Mouse (Mus musculus) hindbrain, embryonic 15.5 days (tissue): ENCODE measurements at regions not wholly inside any gene's neighbourhood (a gene's known extent, or its start where the extent isn't known, plus 50 kb on each side); places are given as distances from the start of the nearest gene placed in this dataset.

ENCODE experiments used
- ATAC-seq: fragments of 200-750 bp; cut with Nextera tagmentation; 2 replicates; pipeline ENCODE4 v1.8.0; 2017; ENCODE audit warnings: low read depth, moderate number of reproducible peaks, moderate TSS enrichment; ENCODE audit not compliant: low FRiP score
- H3K27ac ChIP-seq: fragments of 300-500 bp; sonication (generic); replicated peaks from 2 replicates; pipeline ENCODE4 v1.5.1; 2015; ENCODE audit warnings: mild to moderate bottlenecking, inconsistent platforms
- H3K27me3 ChIP-seq: fragments of 300-500 bp; sonication (generic); 2 replicates; pipeline ENCODE4 v1.6.1; 2015; ENCODE audit warnings: control low read depth, inconsistent platforms
- H3K36me3 ChIP-seq: fragments of 300-500 bp; sonication (generic); 2 replicates; pipeline ENCODE4 v1.6.1; 2015; ENCODE audit warnings: control low read depth, inconsistent platforms
- H3K4me1 ChIP-seq: fragments of 300-500 bp; sonication (generic); replicated peaks from 2 replicates; pipeline ENCODE4 v1.6.1; 2015; ENCODE audit warnings: control low read depth, inconsistent platforms
- H3K4me2 ChIP-seq: fragments of 300-500 bp; sonication (generic); 2 replicates; pipeline ENCODE4 v1.6.1; 2015; ENCODE audit warnings: moderate library complexity, mild to moderate bottlenecking, inconsistent platforms
- H3K4me3 ChIP-seq: fragments of 300-500 bp; sonication (generic); 2 replicates; pipeline ENCODE4 v1.5.1; 2015; ENCODE audit warnings: mild to moderate bottlenecking, inconsistent platforms
- H3K9ac ChIP-seq: fragments of 300-500 bp; sonication (generic); 2 replicates; pipeline ENCODE4 v1.6.1; 2015; ENCODE audit warnings: inconsistent platforms
- H3K9me3 ChIP-seq: fragments of 300-500 bp; sonication (generic); 2 replicates; pipeline ENCODE4 v1.6.1; 2016; ENCODE audit warnings: control low read depth, inconsistent platforms
- WGBS: fragments of 180-500 bp; shearing (Covaris S2); methylation state at CpG from one replicate; pipeline ENCODE4 v1.1.7; 2015; 5-methylcytosine and 5-hydroxymethylcytosine counted together

GRCm38 (mm10) chr4:125289709-125290108 lies 162.1 kb upstream of the Zc3h12a start:
- 0 out of 2 replicates have a peak, but pooled peaks cover 5% of the 10 kb centered on the region for H3K9me3 ChIP-seq
- no peak for ATAC-seq
- no peak overlapping the region for H3K4me2 ChIP-seq
- H3K4me3 ChIP-seq = no peak overlapping the region
- no peaks in the 10 kb centered on the region for H3K36me3 ChIP-seq
- peaks cover 12% of the 10 kb centered on the region; the same call in 1 of the 2 replicates for H3K4me1 ChIP-seq
- H3K27me3 ChIP-seq = peaks cover 3% of the 10 kb centered on the region; the same call in 1 of the 2 replicates
- peak overlapping the region; percentile 41; the same call in 1 of the 2 replicates for H3K27ac ChIP-seq
- WGBS = 14% methylated on average over 1 of the region's 1 CpGs
- H3K9ac ChIP-seq = no peak overlapping the region

GRCm38 (mm10) chr4:125289031-125289449 lies 161.4 kb upstream of the Zc3h12a start:
- 0 out of 2 replicates have a peak overlapping the region, but pooled peaks have one; percentile 41 for H3K27ac ChIP-seq
- WGBS = 26% methylated on average over 6 of the region's 6 CpGs
- peak; percentile 59 for ATAC-seq

GRCm38 (mm10) chr4:125282974-125283319 lies 155.3 kb upstream of the Zc3h12a start:
- no peaks in the 10 kb centered on the region for H3K36me3 ChIP-seq
- H3K9me3 ChIP-seq = no peaks in the 10 kb centered on the region
- H3K4me1 ChIP-seq = peaks cover 13% of the 10 kb centered on the region
- peak overlapping the region; percentile 47; the same call in 1 of the 2 replicates for H3K27ac ChIP-seq
- H3K9ac ChIP-seq = no peak overlapping the region
- H3K4me3 ChIP-seq = no peak overlapping the region
- peaks cover 3% of the 10 kb centered on the region; the same call in 1 of the 2 replicates for H3K27me3 ChIP-seq
- peak; percentile 43; the same call in 1 of the 2 replicates for ATAC-seq
- 20% methylated on average over 8 of the region's 8 CpGs for WGBS
- H3K4me2 ChIP-seq = peak overlapping the region; percentile 53

More at GRCm38 (mm10) chr4:125289031-125289449, 161.4 kb upstream of the Zc3h12a start:
- no peak overlapping the region for H3K4me3 ChIP-seq
- no peaks in the 10 kb centered on the region for H3K36me3 ChIP-seq
- no peak overlapping the region for H3K9ac ChIP-seq
- H3K4me2 ChIP-seq = no peak overlapping the region
- peaks cover 12% of the 10 kb centered on the region; the same call in 1 of the 2 replicates for H3K4me1 ChIP-seq
- peaks cover 3% of the 10 kb centered on the region; the same call in 1 of the 2 replicates for H3K27me3 ChIP-seq
- 0 out of 2 replicates have a peak, but pooled peaks cover 5% of the 10 kb centered on the region for H3K9me3 ChIP-seq

GRCm38 (mm10) chr4:125282154-125282973 lies 154.7 kb upstream of the Zc3h12a start:
- no peak overlapping the region for H3K9ac ChIP-seq
- H3K27me3 ChIP-seq = peaks cover 3% of the 10 kb centered on the region; the same call in 1 of the 2 replicates
- H3K27ac ChIP-seq = peak overlapping the region; percentile 47; the same call in 1 of the 2 replicates
- peak overlapping the region; percentile 53 for H3K4me2 ChIP-seq
- peak overlapping the region; percentile 20; the same call in 1 of the 2 replicates for H3K4me3 ChIP-seq
- no peaks in the 10 kb centered on the region for H3K9me3 ChIP-seq
- H3K4me1 ChIP-seq = peaks cover 13% of the 10 kb centered on the region
- WGBS = 15% methylated on average over 21 of the region's 21 CpGs
- peak; percentile 90 for ATAC-seq
- no peaks in the 10 kb centered on the region for H3K36me3 ChIP-seq

GRCm38 (mm10) chr4:125279165-125279564 lies 151.5 kb upstream of the Zc3h12a start:
- Histone ChIP-seq H3K9me3 (no peaks in the 10 kb centered on the region), H3K27me3 (peaks cover 8% of the 10 kb centered on the region; the same call in 1 of the 2 replicates), H3K9ac (no peak overlapping the region), H3K4me2 (no peak overlapping the region), H3K36me3 (no peaks in the 10 kb centered on the region), H3K27ac (no peak overlapping the region), H3K4me1 (peaks cover 24% of the 10 kb centered on the region), H3K4me3 (no peak overlapping the region)
- WGBS = 39% methylated on average over 7 of the region's 7 CpGs
- ATAC-seq = no peak

GRCm38 (mm10) chr4:125276861-125277260 lies 149.2 kb upstream of the Zc3h12a start:
- Histone ChIP-seq H3K9me3 (no peaks in the 10 kb centered on the region), H3K27ac (no peak overlapping the region), H3K36me3 (no peaks in the 10 kb centered on the region), H3K27me3 (peaks cover 8% of the 10 kb centered on the region; the same call in 1 of the 2 replicates), H3K9ac (no peak overlapping the region), H3K4me1 (peaks cover 11% of the 10 kb centered on the region), H3K4me2 (no peak overlapping the region), H3K4me3 (no peak overlapping the region)
- WGBS = 67% methylated on average over 6 of the region's 6 CpGs
- no peak for ATAC-seq

GRCm38 (mm10) chr4:125275259-125275658 lies 147.6 kb upstream of the Zc3h12a start:
- no peak for ATAC-seq
- 0% methylated on average over 13 of the region's 13 CpGs for WGBS
- Histone ChIP-seq H3K9me3 (no peaks in the 10 kb centered on the region), H3K9ac (no peak overlapping the region), H3K4me2 (peak overlapping the region; percentile 37), H3K27me3 (peaks cover 11% of the 10 kb centered on the region; the same call in 1 of the 2 replicates), H3K27ac (peak overlapping the region; percentile 12), H3K4me1 (peaks cover 11% of the 10 kb centered on the region), H3K36me3 (no peaks in the 10 kb centered on the region), H3K4me3 (no peak overlapping the region)

- no peak overlapping the region for H3K9ac ChIP-seq
- no peaks in the 10 kb centered on the region for H3K9me3 ChIP-seq
- no peak overlapping the region for H3K4me2 ChIP-seq
- H3K36me3 ChIP-seq = no peaks in the 10 kb centered on the region
- H3K4me1 ChIP-seq = peaks cover 11% of the 10 kb centered on the region
- peaks cover 4% of the 10 kb centered on the region; the same call in 1 of the 2 replicates for H3K27me3 ChIP-seq
- no peak overlapping the region for H3K4me3 ChIP-seq
- ATAC-seq = no peak
- H3K27ac ChIP-seq = no peak overlapping the region
- WGBS = 77% methylated on average over 14 of the region's 14 CpGs
Measured at GRCm38 (mm10) chr4:125270951-125271350, 143.3 kb upstream of the Zc3h12a start.

GRCm38 (mm10) chr4:125266212-125266611 lies 138.6 kb upstream of the Zc3h12a start:
- H3K27ac ChIP-seq = no peak overlapping the region
- no peak for ATAC-seq
- no peaks in the 10 kb centered on the region for H3K9me3 ChIP-seq
- peaks cover 22% of the 10 kb centered on the region for H3K4me1 ChIP-seq
- no peak overlapping the region for H3K4me2 ChIP-seq
- WGBS = 86% methylated on average over 1 of the region's 1 CpGs
- no peak overlapping the region for H3K9ac ChIP-seq
- H3K4me3 ChIP-seq = no peak overlapping the region
- peaks cover 4% of the 10 kb centered on the region; the same call in 1 of the 2 replicates for H3K27me3 ChIP-seq
- H3K36me3 ChIP-seq = no peaks in the 10 kb centered on the region

GRCm38 (mm10) chr4:125265575-125265974 lies 137.9 kb upstream of the Zc3h12a start:
- Histone ChIP-seq H3K27ac (no peak overlapping the region), H3K27me3 (peaks cover 4% of the 10 kb centered on the region; the same call in 1 of the 2 replicates), H3K4me2 (no peak overlapping the region), H3K36me3 (no peaks in the 10 kb centered on the region), H3K9me3 (no peaks in the 10 kb centered on the region), H3K9ac (no peak overlapping the region), H3K4me1 (peaks cover 27% of the 10 kb centered on the region), H3K4me3 (no peak overlapping the region)
- no peak for ATAC-seq
- WGBS = 20% methylated on average over 5 of the region's 5 CpGs

- no peak for ATAC-seq
- no peak overlapping the region for H3K27ac ChIP-seq
- 22% methylated on average over 7 of the region's 7 CpGs for WGBS
- peaks cover 28% of the 10 kb centered on the region for H3K4me1 ChIP-seq
- H3K27me3 ChIP-seq = no peaks in the 10 kb centered on the region
- no peak overlapping the region for H3K9ac ChIP-seq
- H3K4me2 ChIP-seq = no peak overlapping the region
- H3K9me3 ChIP-seq = no peaks in the 10 kb centered on the region
- no peaks in the 10 kb centered on the region for H3K36me3 ChIP-seq
- H3K4me3 ChIP-seq = no peak overlapping the region
Measured at GRCm38 (mm10) chr4:125265065-125265464, 137.4 kb upstream of the Zc3h12a start.

GRCm38 (mm10) chr4:125261547-125261946 lies 133.9 kb upstream of the Zc3h12a start:
- 36% methylated on average over 8 of the region's 8 CpGs for WGBS
- no peaks in the 10 kb centered on the region for H3K27me3 ChIP-seq
- H3K36me3 ChIP-seq = no peaks in the 10 kb centered on the region
- no peak overlapping the region for H3K4me3 ChIP-seq
- ATAC-seq = no peak
- H3K4me2 ChIP-seq = no peak overlapping the region
- no peaks in the 10 kb centered on the region for H3K9me3 ChIP-seq
- no peak overlapping the region for H3K27ac ChIP-seq
- peaks cover 34% of the 10 kb centered on the region for H3K4me1 ChIP-seq
- H3K9ac ChIP-seq = no peak overlapping the region
